Mouse (Mus musculus) erythroblast, embryonic 14.5 days (primary cell): ENCODE data around the gene Mpig6b.

Experiments used
- GATA1 ChIP-seq: IDR thresholded peaks from 2 replicates; pipeline ENCODE4 v1.6.1; 2012; ENCODE audit warnings: low read length, inconsistent platforms, mixed read lengths
- TAL1 ChIP-seq: IDR thresholded peaks from 3 replicates; pipeline ENCODE4 v1.6.1; 2012; ENCODE audit warnings: low read length, inconsistent platforms, mixed read lengths

- TF ChIP-seq TAL1: no peak
- no peak for TF ChIP-seq GATA1
These were observed 6.8 kb downstream of the Mpig6b start, which contains the start of gene Ddah2 for GRCm38 (mm10) chr17:35058911-35059892.
